Mouse (Mus musculus) ES-E14 (cell line): Measurements from ENCODE around the gene Slc25a51. TPM values are rescaled to one million over a fixed set of nuclear protein-coding genes. Genes with fewer than 3 reads are reported as not detected.

Experiments
- DNase-seq: peaks from one replicate; pipeline ENCODE4 v3.0.0-alpha.2; 2013; ENCODE audit warnings: low read depth, low spot score
- H3K27ac ChIP-seq: 2 replicates; pipeline ENCODE4 v1.5.1; 2012; ENCODE audit warnings: low read depth, mild to moderate bottlenecking, low read length, moderate library complexity, mixed read lengths; ENCODE audit not compliant: poor library complexity, insufficient read depth, severe bottlenecking
- H3K36me3 ChIP-seq: 2 replicates; pipeline ENCODE4 v1.6.1; 2012; ENCODE audit warnings: mild to moderate bottlenecking, low read length, moderate library complexity, mixed read lengths; ENCODE audit not compliant: control insufficient read depth, poor library complexity, insufficient read depth, severe bottlenecking
- H3K4me1 ChIP-seq, 2 experiments: fragments of 150-350 bp in 1 of 2; sonication (generic) in 1 of 2; 2 replicates each; pipeline ENCODE4 v1.6.1; 2012; ENCODE audit warnings: low read length in 2 of 2, mild to moderate bottlenecking in 1 of 2, mixed read lengths in 1 of 2; ENCODE audit not compliant: control insufficient read depth in 2 of 2, insufficient read depth in 2 of 2, poor library complexity in 1 of 2
- H3K4me3 ChIP-seq, 2 experiments: fragments of 150-350 bp in 1 of 2; sonication (generic) in 1 of 2; 2 replicates each; pipeline ENCODE4 v1.5.1; 2012; ENCODE audit warnings: low read length in 2 of 2, low read depth in 1 of 2, mild to moderate bottlenecking in 1 of 2, mixed read lengths in 1 of 2; ENCODE audit not compliant: insufficient read depth in 1 of 2, poor library complexity in 1 of 2, severe bottlenecking in 1 of 2
- H3K9ac ChIP-seq: 2 replicates; pipeline ENCODE4 v1.6.1; 2012; ENCODE audit warnings: low read depth, mild to moderate bottlenecking, low read length, mixed read lengths; ENCODE audit not compliant: poor library complexity, insufficient read depth, severe bottlenecking
- H3K9me3 ChIP-seq: fragments of 150-350 bp; sonication (generic); 2 replicates; pipeline ENCODE4 v1.6.1; 2012; ENCODE audit warnings: low read depth, mild to moderate bottlenecking, low read length; ENCODE audit not compliant: control insufficient read depth, insufficient read depth
- CHD2 ChIP-seq: IDR thresholded peaks from 2 replicates; pipeline ENCODE4 v1.6.1; 2014; ENCODE audit warnings: mild to moderate bottlenecking, low read depth, low read length, inconsistent platforms
- HCFC1 ChIP-seq: IDR thresholded peaks from 2 replicates; pipeline ENCODE4 v1.6.1; 2012; ENCODE audit warnings: low read length, inconsistent platforms, borderline replicate concordance; ENCODE audit not compliant: insufficient read depth
- MAFK ChIP-seq: IDR thresholded peaks from 2 replicates; pipeline ENCODE4 v1.6.1; 2014; ENCODE audit warnings: mild to moderate bottlenecking, low read depth, low read length, inconsistent platforms; ENCODE audit not compliant: insufficient read depth
- ZC3H11A ChIP-seq: IDR thresholded peaks from 2 replicates; pipeline ENCODE4 v1.6.1; 2012; ENCODE audit warnings: low read depth, mild to moderate bottlenecking, inconsistent platforms, low read length, borderline replicate concordance
- ZNF384 ChIP-seq: IDR thresholded peaks from 2 replicates; pipeline ENCODE4 v1.6.1; 2012; ENCODE audit warnings: low read depth, low read length, inconsistent platforms
- in situ Hi-C, 2 experiments: fragments of 600-800 bp; cut with MboI; formaldehyde crosslinking; loops; one replicate each; pipeline ENCODE4 v1.15.1; 2025; ENCODE audit warnings: low sequenced_read_pairs in 2 of 2, inconsistent platforms in 1 of 2; ENCODE audit not compliant: unreplicated experiment in 2 of 2
- total RNA-seq: library from RNA; depleted of rRNA; stranded (reverse); fragments of 300-350 nt; gene quantifications from 2 replicates; pipeline ENCODE4 v1.2.3, GENCODE M21; 2012

Slc25a51 gene
- total RNA-seq, 1 experiment, result 38.1 TPM

- in situ Hi-C loops, result loop anchor here (10.0 to 25.0 kb wide), 3 partner anchors 202 to 375 kb away; partner anchors contain the start of gene Aldh1b1 (in 1 of the 2)
Measured at GRCm38 (mm10) chr4:45412433-45413192, 4.0 kb upstream of the Slc25a51 start.

DNA sequence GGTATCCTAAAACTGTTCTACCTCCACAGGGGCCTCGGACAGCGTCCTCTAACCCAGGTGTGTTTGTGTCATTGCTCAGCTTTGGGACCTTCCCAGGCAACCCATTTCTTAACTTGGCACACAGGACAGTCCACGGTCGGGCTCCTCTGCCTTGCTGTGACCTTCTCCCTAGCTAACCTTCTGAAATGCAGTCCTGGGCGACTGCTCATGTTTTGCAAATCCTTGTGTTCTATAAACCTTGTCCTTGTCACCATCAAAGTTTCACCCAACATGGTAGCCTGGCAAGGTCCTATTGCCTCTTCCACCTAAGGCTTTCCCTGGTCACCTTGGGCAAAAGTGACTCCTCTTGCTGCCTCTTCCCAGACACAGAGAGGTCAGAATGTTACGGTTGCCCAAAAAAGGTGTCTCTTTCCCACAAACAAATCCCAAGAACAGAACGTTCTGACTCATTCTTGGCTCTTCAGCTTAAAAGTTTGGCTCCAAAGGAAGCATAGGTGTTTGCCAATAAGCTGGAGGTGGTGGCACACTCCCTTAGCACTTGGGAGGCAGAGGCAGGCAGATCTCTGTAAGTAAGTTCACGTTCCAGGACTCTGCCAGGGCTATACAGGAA, 2.7 kb upstream of the Slc25a51 start:
- Histone ChIP-seq H3K36me3 (no peaks in the 10 kb centered on the region), H3K4me1 (peaks cover 2 to 9% of the 10 kb centered on the region in 2 experiments; a peak in 2 of 4 replicates), H3K9me3 (no peaks in the 10 kb centered on the region), H3K27ac (no peak overlapping the region), H3K4me3 (no peak overlapping the region), H3K9ac (no peak overlapping the region)
- DNase-seq, result no peak
- in situ Hi-C loops, result loop anchor here (10.0 to 25.0 kb wide), 3 partner anchors 204 to 376 kb away; partner anchors contain the start of gene Aldh1b1 (in 1 of the 2)
- no peak for TF ChIP-seq ZNF384
- TF ChIP-seq MAFK, result no peak
- TF ChIP-seq CHD2, result no peak
- TF ChIP-seq ZC3H11A, result no peak
- TF ChIP-seq HCFC1, result no peak

More at GRCm38 (mm10) chr4:45412433-45413192, 4.0 kb upstream of the Slc25a51 start:
- DNase-seq, result no peak
- Histone ChIP-seq H3K9me3 (no peaks in the 10 kb centered on the region), H3K36me3 (no peaks in the 10 kb centered on the region), H3K27ac (no peak overlapping the region), H3K4me1 (peaks cover 2 to 4% of the 10 kb centered on the region in 2 experiments; a peak in 2 of 4 replicates), H3K9ac (no peak overlapping the region), H3K4me3 (no peak overlapping the region)
- TF ChIP-seq ZC3H11A (no peak), HCFC1 (no peak), MAFK (no peak), ZNF384 (no peak), CHD2 (no peak)

GRCm38 (mm10) chr4:45409270-45409669, 704 bp upstream of the Slc25a51 start:
- H3K9me3 ChIP-seq, result no peaks in the 10 kb centered on the region
- no peak for TF ChIP-seq HCFC1
- no peak for TF ChIP-seq ZNF384
- peak overlapping the region; percentile 57 for H3K9ac ChIP-seq
- peaks cover 2 to 9% of the 10 kb centered on the region in 2 experiments; a peak in 1 of 4 replicates for H3K4me1 ChIP-seq
- H3K4me3 ChIP-seq, result peak overlapping the region; percentile 89 to 94
- in situ Hi-C loops, result loop anchor here in 1 of 2 experiments (25.0 kb wide), 1 partner anchor 378 kb away; the partner anchor contains the start of gene Aldh1b1
- no peak overlapping the region for H3K27ac ChIP-seq
- peak; percentile 77 for DNase-seq
- no peaks in the 10 kb centered on the region for H3K36me3 ChIP-seq

GRCm38 (mm10) chr4:45407703-45408334, 747 bp downstream of the Slc25a51 start:
- H3K36me3 ChIP-seq, result peaks cover 11% of the 10 kb centered on the region; the same call in 1 of the 2 replicates
- in situ Hi-C loops, result loop anchor here in 1 of 2 experiments (25.0 kb wide), 1 partner anchor 379 kb away; the partner anchor contains the start of gene Aldh1b1
- H3K9me3 ChIP-seq, result no peaks in the 10 kb centered on the region
- TF ChIP-seq ZNF384 (no peak), MAFK (peak; percentile 78), ZC3H11A (no peak)
- peak overlapping the region; percentile 83 for H3K9ac ChIP-seq
- H3K4me1 ChIP-seq, result peaks cover 2 to 9% of the 10 kb centered on the region in 2 experiments; a peak in 1 of 4 replicates
- H3K4me3 ChIP-seq, result peak overlapping the region; percentile 89 to 94
- H3K27ac ChIP-seq, result no peak overlapping the region
- DNase-seq, result no peak
